Mouse (Mus musculus) monocyte, adult 5-6 weeks (primary cell): Measurements from ENCODE around the gene Gm17617. TPM values are rescaled to one million over a fixed set of nuclear protein-coding genes. Genes with fewer than 3 reads are reported as not detected.
A peak's percentile ranks its signal among the peaks of the same experiment; 100 is the strongest.

Source experiments
- ATAC-seq: fragments of 153-309, 156-312 bp; replicated peaks from 2 replicates; pipeline ENCODE4 v1.8.0; 2017; ENCODE audit warnings: mild to moderate bottlenecking; ENCODE audit not compliant: low TSS enrichment, insufficient number of reproducible peaks, severe bottlenecking, poor library complexity, low FRiP score
- total RNA-seq: library from RNA; stranded (forward); fragments of 200-1000, 200-491, 200-594 nt; gene quantifications from 3 replicates; pipeline ENCODE4 v1.2.3, GENCODE M21; 2017

The Gm17617 gene
- total RNA-seq: not detected in 3 replicates

- no peak for ATAC-seq
Observed at GRCm38 (mm10) chr13:55133448-55133847, at the start of gene Gm17617. Gm17617 (minus strand) TSS chr13:55133548.

DNA sequence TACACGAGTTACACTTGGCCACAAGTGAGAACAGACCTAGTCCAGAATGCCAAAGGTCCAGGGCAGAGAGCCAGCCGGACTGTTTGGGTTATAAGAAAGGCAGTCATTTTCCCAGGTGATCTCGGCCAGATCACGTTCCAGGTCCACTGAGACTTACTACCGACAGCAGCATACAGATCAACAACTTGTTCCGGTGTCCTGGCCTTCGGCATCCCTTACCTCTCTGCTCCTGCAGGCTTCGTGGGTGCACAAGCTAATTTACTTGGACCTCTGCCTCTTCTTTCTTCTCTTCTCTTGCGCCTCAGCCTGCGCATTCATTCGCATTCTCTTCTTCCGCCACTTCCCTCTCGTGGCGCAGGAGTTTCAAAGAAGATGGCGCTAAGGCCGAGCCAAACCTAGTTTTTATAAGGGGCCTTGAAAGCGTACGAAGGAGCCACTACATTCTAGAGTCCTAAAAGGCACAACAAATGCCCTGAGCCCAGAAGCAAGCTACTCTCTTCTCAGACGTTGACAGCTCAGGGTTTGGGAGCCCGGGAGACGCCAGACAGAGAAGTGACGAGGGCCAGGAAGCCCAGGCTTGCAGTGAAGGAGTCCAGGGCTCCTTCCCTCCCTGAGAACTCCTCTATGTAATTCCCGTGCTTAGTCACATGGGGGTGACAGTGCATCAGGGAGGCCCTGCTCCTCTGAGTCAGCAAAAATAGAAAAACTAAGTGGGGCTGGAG, 49.0 kb upstream of the Gm17617 start:
- peak; percentile 80 for ATAC-seq

- no peak for ATAC-seq
Observed at GRCm38 (mm10) chr13:55181786-55182172, 48.4 kb upstream of the Gm17617 start.

DNA sequence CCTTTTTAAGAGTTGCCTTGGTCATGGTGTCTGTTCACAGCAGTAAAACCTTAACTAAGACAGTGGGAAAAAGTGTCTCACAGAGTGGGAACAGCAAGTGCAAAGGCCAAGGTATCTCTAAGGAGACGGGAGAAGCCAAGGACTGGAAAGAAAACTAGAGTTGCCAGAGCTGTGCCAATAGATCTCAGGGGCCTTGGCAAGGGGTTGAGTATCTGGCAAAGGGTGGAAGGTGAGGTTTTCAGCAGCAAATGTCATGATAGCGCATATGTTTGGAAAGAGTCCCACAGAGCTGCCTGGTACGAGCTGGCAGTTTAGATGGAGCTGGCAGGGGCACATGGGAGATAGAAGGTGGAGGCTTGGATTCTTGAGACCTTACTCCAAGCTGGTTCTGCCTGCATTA, 46.2 kb upstream of the Gm17617 start:
- ATAC-seq: no peak

DNA sequence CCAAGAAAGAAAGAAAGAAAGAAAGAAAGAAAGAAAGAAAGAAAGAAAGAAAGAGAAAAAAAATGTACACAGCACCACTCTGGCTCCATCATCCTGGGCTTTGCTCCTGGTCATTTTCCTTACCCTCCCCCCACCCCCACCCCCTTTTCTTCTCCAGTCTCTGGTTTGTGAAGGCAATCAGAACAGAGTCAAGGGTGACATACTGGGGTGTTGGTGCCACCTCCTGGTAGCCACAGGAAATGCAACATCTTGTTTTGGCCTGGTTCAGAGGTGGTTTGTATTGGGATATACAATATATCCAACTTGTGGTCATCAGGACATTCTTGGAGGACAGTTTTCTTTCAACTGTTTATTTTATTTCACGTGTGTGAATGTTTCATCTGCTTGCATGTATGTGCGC, 45.2 kb upstream of the Gm17617 start:
- peak; percentile 60; the same call in 1 of the 2 replicates for ATAC-seq

GRCm38 (mm10) chr13:55177903-55178496, 44.7 kb upstream of the Gm17617 start:
- no peak for ATAC-seq

- ATAC-seq: no peak
Observed at GRCm38 (mm10) chr13:55176265-55176664, 42.9 kb upstream of the Gm17617 start.

DNA sequence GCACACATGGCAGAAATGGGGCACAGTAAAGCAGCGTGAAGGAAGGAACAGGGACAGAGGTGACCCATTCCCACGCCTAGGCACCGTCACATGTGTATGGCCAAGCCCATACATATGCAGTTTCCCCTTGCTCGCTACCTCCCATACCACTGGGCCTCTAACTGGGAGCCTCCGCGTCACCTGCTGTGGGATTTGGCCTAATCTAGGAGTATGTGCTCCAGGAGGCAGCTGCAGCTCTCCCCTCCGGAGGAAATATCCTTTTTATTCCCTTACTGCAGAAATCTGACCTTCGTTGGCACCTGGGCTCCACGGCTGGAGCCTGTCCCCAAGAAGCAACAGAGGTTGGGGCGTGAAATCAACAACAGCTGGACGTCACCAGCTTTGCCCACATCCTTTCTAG, 41.0 kb upstream of the Gm17617 start:
- ATAC-seq: no peak

GRCm38 (mm10) chr13:55172336-55172770, 39.0 kb upstream of the Gm17617 start:
- ATAC-seq: no peak

DNA sequence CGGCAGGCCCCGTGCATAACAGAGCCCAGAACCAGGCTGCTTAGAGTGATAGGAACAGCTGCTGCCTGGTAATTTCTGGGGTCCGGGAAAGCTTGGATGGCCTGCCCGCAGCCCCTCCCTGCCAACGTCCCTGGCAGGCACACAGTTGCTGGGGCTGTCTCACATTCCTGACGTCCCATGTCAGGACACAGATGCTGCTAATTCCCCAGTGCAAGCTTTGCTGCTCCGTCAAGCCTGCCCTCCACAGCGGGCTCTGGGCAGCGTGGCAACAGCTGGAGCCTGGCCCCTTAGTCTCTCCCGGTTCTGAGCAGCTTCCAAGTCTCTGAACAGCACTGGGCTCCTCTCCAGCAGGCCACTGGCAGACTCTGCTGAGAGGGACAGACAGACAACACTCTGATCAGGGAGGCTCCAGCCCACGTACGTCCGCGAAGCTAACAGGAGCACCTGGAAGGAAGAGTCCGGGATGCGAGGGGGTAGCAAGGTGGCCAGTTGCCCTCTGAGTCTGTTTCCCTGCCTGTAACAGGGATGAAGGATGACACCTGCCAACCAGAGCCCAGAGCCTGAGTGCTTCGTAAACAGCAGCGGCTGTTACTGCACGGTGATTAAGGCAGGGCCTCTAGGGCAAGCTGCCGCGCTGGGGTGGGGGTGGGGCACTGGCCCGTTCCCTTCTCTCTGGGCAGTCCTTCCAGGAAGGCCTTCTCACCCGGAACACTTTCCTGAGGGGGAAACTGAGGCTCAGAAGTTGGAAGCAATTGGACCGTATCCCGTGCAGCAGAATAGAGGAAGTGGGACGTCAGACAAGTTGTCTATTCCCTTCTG, 38.4 kb upstream of the Gm17617 start:
- ATAC-seq: 0 out of 2 replicates have a peak, but pooled peaks have one; percentile 4

DNA sequence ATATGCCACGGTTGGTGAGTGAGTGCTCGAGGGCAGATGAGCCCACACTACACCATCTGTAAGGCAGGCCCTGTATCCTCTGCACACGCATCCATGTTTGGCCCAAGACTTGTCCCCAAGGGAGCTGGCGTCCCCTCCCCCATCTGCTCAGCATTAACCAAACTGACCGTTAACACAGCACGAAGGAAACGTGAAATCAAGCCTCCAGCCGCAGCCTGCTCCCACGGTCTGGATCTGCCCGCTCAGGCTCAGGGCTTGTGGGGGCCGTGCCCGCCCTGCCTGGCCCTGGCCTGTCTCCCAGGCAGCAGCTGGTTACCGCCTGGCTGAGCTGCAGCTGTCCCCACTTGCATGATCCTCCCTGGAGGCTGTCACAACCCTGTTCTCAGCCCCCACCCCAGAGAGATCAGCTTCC, 35.6 kb upstream of the Gm17617 start:
- no peak for ATAC-seq

DNA sequence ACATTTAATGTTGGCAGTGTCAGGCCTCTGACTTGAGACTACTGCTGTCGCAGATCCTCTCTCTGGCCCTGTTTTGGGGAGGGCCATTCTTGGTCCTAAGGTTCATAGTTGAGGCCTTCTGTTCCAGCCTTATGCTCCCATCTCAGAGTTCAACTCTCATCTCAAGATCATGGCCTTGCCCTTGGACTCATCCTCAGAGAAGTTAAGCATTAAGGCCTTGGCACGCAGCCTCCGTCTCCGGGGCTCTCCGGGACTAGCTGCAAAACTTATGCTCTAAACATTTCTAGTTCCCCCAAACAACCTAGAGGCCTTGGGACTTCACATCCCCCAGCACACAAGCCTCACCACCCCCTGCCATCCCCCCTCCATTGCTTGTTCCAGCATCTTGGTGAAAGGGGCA, 34.9 kb upstream of the Gm17617 start:
- ATAC-seq: no peak

DNA sequence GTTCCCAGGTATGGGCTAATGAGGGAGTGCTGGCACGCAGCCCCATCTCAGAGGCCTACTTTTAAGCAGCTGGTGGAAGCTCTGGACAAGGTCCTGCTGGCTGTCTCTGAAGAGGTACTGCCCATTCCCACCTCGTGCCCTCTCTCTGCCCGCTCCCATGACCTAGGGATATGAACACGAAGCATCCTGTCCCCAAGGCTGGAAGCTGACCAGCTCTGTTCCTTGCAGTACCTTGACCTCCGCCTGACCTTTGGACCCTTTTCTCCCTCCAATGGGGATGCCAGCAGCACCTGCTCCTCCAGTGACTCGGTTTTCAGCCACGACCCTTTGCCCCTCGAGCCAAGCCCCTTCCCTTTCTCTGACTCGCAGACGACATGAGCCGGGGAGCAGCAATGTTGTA, 34.5 kb upstream of the Gm17617 start:
- no peak for ATAC-seq

GRCm38 (mm10) chr13:55166806-55167725, 33.7 kb upstream of the Gm17617 start:
- ATAC-seq: no peak

- no peak for ATAC-seq
Observed at GRCm38 (mm10) chr13:55165831-55166339, 32.5 kb upstream of the Gm17617 start.

GRCm38 (mm10) chr13:55163553-55163952, 30.2 kb upstream of the Gm17617 start:
- no peak for ATAC-seq

DNA sequence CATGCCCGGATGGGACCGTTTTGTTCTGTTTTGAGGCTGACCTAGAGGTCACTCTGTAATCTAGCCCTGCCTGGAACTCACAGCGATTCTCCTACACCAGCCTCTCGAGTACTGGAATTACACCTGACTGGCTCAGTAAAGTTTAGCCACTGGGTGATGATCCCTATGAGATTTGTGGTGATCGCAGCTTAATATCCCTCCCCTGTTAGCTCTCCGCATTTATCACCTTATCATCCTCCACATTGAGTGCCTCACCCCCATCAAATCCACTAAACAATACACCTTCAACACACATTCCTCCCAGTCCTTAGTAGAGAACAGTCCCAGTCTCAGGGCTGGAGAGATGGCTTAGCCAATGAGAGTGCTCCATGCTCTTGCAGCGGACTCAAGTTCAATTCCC, 29.0 kb upstream of the Gm17617 start:
- ATAC-seq: no peak

- ATAC-seq: no peak
Observed at GRCm38 (mm10) chr13:55153951-55154350, 20.6 kb upstream of the Gm17617 start.
